Mouse (Mus musculus) thymus, postnatal 25 days (tissue): ENCODE measurements around the gene Gm11555.
"Not testable (repeated sequence)": the region's sequence is repeated elsewhere in the genome, so short reads cannot be mapped to it uniquely, and the experiment has no call there.

ENCODE experiments used
- DNase-seq: peaks from one replicate; pipeline ENCODE4 v3.0.0; 2022

The Gm11555 gene

DNA sequence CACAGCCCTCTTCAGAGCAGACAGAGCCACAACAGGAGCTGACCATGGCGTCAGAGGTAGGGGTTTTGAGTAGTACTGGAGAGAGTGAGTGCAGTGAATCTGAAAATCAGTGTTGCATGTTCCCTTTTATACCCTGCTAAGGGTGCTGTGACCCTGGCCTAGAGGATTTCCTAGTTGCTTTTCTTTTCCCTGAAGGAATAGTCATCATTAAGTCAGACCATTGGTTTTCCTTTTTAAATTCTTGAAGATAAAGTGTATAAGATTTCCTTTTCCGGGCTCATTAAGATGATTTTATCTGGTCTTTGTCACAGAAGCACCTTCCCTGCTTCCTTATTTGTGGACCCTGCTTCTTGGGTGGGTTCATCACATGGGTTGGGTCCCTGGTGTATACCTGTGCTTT, at the start of gene Gm11555:
TSS of gene Gm11555 (minus strand) at position 101 of the 400 bp plus-strand sequence.
- no peak for DNase-seq

DNA sequence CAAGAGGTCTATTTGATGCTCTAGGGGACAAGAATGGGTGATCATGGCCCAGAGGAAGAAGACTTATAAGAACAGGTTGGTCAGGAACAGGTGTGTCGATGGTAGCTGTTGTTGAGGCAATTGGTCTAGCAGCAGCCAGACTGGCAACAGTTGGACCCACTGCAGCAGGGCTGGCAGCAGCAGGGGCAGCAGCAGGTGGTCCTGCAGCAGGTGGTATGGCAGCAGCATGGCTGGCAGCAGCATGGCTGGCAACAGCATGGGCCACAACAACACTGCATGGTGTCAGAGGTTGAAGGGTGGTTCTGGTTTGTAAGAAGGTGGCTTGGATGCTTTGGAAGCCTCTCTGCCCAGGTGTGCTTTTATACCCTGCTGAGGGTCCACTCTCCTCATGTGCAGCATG, 40.4 kb upstream of the Gm11555 start, which contains the start of gene Gm14190:
TSS of gene Gm14190 (minus strand) at position 278 of the 400 bp plus-strand sequence.
- DNase-seq: no peak

DNA sequence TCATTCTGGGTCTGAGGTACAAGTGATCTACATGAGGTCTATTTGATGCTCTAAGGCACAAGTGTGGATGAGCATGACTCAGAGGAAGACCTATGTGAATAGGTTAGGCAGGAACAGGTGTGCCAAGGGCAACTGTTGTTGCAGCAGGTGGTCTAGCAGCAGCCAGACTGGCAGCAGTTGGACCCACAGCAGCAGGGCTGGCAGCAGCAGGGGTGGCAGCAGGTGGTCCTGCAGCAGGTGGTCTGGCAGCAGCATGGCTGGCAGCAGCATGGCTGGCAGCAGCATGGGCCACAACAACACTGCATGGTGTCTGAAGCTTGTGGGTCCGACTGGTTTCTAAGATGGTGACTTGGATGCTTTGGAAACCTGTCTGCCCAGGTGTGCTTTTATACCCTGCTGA, 35.2 kb upstream of the Gm11555 start:
- DNase-seq: not testable (repeated sequence)

DNA sequence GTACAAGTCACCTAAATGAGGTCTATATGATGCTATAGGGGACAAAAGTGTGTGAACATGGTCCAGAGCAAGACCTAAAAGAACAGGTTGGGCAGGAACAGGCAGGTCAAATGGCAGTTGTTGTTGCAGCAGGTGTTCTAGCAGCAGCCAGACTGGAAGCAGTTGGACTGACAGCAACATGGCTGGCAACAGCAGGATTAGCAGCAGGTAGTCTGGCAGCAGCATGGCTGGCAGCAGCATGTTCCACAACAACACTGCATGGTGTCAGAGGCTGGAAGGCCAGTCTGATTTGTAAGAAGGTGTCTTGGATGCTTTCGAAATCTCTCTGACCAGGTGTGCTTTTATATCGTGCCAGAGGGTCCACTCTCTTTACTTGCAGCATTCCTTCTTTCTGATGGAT, 33.4 kb upstream of the Gm11555 start:
- DNase-seq: no peak

DNA sequence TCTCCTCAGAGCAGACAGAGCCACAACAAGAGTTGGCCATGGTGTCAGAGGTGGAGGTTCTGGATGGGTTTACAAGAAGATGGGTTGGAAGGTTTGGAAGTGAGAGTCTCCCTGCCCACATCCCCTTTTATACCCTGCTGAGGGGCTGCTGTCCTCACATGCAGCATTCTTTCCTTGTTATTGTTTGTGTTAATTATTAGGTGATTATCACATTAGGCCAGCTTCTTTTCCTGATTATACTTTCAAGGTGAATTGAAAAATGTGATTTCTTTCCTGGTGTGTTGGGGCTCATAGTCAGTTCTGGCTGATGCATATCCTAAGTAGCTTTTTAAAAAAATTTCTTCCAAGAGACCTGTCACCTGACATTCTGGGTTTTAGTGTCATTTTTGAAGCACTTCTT, 15.8 kb upstream of the Gm11555 start, which contains the start of gene Krtap4-6:
TSS of gene Krtap4-6 (minus strand) at position 101 of the 400 bp plus-strand sequence.
- no peak for DNase-seq

DNA sequence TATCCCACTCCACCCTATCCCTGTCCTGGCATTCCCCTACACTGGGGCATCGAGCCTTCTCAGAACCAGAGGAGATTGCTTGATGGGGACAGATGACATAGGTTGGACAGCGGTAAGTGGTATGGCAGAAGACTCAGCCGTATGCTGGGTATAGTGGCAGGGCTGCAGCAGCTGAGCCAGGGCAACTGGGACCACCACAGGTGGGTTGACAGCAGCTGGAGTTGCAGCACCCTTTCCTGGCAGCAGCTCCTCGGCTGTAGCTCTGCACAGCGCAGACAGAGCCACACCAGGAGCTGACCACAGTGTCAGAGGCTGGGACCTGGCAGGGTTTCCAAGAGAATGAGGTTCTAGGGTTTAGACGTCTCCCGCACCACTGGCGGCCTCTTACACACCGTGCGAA, 12.8 kb upstream of the Gm11555 start:
- DNase-seq: no peak

DNA sequence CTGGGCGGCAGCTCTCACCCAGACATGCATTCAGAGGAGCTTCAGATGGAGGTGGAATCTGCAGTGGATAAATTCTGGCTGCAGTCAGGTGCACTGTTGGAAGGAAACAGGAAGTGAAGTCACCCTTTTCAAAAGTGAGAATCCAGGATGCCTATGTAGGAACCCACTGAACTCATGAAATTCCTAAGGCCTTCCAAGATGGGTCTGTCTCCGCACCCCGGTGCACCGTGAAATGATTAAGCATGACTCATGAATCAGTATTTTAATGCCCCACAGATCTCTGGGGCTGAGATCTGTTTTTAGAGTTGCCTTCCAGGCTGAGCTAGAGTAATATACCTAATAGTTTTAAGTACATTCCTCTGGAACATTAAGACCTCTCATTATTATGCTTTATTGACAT, 9.2 kb upstream of the Gm11555 start:
- no peak for DNase-seq

DNA sequence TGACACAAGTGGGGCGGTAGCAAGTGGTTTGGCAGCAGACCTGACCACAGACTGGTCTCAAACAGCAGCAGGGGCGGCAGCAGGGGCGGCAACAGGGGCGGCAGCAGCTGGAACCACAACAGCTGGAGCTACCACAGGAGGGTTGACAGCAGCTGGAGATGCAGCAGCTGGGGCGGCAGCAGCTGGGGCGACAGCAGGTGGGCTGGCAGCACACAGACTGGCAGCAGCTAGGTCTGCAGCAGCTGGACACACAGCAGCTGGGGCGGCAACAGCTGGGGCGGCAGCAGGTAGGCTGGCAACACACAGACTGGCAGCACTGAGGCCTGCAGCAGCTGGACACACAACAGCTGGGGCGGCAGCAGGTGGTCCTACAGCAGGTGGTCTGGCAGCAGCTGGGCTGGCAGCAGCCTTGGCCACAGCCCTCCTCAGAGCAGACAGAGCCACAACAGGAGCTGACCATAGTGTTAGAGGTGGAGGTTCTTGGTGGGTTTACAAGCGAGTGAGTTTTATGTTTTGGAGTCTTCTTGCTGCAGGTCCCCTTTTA, 8.5 kb upstream of the Gm11555 start, which contains the start of gene Gm11563:
TSS of gene Gm11563 (minus strand) at position 494 of the 544 bp plus-strand sequence.
- not testable (repeated sequence) for DNase-seq

DNA sequence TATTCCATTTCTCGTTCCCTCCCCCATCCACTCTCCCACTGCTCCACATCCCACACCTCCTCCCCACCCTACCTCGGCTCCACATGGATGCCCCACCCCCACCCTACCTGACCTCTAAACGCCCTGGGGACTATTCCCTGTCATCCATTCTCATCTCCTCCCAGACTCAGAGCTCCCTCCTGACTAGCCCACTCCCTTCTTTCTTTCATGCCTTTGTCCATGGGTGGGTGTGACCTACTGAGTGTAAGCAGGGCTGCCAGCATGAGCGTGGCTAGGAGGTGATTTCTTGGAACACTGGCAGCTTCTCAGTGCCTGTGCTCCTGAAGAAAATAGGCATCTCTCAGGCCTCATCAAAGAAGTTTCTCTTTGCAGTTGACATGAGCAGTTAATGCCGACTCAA, 7.0 kb upstream of the Gm11555 start:
- DNase-seq: no peak

DNA sequence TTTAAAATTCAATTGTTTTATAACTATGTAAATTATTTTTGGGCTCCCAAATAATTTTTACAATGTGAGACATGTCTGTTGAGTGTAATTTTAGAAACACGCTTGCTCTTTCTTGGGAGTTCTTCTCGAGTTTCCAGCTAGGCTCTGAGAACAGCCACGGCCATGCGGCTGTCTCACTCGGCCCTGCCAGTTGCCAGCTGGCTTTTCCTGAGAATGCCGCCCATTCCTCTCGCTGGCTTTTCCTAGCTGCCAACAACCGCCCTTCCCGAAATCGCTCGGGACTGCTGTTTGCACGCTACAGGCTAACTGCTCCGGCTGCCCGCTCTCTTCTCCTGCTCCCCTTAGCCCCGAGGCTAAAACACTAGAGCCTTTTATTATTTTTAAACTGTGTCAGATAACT, 3.6 kb downstream of the Gm11555 start:
- DNase-seq: no peak

DNA sequence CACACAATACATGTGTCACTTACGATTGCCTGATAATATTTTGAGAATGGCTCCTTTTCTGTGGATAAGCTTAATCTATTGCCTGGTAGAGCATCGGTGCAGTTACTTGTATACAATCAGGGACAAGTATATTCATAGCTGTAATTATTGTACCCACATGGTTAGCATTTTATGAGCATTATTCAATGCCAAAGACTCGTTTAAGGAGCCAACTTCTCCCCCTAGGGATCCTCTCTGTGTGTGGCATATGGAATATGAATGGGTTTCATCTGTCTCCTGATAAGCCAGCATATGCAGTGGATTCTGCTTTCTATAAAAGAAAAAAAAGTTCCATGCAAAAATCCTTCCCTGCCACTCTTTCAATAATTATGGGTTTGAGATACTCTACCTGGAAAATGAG, 5.7 kb downstream of the Gm11555 start:
- no peak for DNase-seq

DNA sequence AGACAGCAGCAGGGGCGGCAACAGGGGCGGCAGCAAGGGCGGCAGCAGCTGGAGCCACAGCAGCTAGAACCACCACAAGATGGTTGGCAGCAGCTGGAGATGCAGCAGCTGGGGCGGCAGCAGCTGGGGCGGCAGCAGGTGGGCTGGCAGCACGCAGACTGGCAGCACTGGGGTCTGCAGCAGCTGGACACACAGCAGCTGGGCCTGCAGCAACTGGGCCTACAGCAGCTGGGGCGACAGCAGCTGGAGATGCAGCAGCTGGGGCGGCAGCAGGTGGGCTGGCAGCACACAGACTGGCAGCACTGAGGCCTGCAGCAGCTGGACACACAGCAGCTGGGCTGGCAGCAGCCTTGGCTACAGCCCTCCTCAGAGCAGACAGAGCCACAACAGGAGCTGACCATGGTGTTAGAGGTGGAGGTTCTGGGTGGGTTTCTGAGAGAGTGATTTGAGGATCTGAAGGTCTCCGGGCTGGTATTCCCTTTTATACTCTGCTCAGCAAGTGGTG, 6.3 kb downstream of the Gm11555 start, which contains the start of gene Krtap4-7:
TSS of gene Krtap4-7 (minus strand) at position 455 of the 505 bp plus-strand sequence.
- not testable (repeated sequence) for DNase-seq

DNA sequence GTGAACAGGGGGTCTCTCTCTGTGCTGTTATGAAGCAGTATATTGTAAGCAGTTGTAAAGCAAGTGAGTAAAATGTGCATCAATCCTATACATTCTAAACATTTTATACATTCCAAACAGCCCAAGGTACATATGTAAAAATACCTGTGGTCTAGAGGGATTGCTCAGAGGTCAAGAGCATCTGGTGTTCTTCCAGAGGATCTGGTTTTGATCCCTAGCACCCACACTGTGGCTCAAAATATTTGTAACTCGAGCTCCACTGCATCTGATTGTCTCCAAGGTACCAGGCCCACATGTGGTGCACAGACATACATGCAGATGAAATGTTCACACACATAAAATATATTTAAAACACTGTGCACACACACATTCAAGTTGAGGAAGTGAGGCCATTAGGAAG, 9.1 kb downstream of the Gm11555 start:
- no peak for DNase-seq

DNA sequence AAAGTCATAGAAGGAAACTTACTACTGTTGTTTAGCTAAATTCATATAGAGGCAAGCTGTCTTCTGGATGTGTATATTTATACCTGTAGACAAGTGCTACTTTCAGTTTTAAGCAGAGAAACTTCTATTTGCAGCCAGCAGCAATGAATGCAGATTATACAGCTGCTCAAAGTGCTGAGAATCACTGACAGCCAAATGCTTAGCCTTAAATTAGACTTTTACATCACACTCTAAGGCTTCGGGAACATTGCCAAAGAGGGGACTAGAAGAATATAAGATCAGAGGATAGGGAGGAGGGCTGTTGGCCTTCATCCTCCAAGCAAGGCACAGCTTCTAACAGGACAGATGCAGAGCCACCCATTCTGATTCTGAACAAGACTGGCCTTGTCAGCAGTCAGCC, 12.9 kb downstream of the Gm11555 start:
- no peak for DNase-seq

DNA sequence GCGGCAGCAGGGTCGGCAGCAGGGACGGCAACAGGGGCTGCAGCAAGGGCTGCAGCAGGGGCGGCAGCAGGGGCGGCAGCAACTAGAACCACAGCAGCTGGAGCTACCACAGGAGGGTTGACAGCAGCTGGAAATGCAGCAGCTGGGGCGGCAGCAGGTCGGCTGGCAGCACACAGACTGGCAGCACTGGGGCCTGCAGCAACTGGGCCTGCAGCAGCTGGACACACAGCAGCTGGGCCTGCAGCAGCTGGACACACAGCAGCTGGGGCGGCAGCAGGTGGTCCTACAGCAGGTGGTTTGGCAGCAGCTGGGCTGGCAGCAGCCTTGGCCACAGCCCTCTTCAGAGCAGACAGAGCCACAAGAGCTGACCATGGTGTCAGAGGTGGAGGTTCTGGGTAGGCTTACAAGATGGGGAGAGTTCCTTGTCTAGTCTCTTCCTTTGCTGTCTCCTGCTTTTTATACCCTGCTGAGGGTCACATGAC, 15.3 kb downstream of the Gm11555 start, which contains the start of gene Krtap4-2:
TSS of gene Krtap4-2 (minus strand) at position 432 of the 482 bp plus-strand sequence.
- DNase-seq: no peak

DNA sequence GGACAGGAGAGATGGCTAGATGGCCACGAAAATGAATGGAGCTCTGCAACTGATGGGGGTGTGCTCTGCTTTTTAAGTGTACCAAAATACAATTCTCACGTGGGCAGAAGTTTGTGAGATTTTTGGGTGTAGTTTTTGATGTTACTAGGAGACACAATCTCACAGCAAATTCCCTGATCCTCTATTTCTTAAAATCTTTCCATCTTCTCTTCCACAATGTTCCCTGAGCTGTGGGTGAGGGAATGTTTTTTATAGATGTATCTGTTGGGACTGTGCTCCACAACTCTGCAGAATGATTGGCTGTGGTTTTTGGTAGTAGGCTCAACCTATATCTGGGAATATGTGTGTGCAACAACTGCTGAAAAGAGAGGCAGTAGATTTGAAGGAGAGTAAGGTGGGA, 16.7 kb downstream of the Gm11555 start:
- DNase-seq: no peak

DNA sequence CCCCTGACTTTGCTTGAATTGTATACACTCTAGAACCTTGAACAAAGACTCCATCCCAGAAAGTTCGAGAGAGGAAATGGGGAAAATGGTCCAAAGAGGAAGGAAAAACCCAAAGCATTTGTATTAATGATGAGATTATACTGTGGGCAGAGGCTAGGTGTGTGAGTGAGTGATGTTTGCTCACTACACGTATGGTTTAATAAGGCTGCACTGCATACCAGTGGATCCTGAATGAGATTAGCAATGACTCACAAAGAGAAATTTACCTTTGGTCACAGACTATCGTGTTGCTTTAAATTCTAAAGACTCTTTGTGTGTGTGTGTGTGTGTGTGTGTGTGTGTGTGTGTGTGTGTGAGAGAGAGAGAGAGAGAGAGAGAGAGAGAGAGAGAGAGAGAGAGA, 19.1 kb downstream of the Gm11555 start:
- DNase-seq: no peak

DNA sequence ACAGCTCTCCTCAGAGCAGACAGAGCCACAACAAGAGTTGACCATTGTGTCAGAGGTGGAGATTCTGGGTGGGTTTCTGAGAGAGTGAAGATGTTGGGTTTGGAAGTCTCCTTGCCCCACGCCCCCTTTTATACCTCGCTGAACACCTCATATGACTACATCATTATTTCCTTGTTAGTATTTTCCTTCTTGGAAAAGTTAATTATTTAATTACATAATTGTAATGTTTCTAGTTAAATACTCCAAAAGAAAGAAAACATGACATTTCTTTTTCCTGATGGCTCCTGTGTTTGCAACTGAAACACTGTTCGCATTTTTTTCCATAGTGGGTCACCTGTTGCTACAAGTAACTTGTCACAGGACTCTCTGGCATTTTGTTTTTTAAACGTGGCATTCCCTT, 21.9 kb downstream of the Gm11555 start, which contains the start of gene Krtap4-1:
TSS of gene Krtap4-1 (minus strand) at position 101 of the 400 bp plus-strand sequence.
- DNase-seq: no peak

DNA sequence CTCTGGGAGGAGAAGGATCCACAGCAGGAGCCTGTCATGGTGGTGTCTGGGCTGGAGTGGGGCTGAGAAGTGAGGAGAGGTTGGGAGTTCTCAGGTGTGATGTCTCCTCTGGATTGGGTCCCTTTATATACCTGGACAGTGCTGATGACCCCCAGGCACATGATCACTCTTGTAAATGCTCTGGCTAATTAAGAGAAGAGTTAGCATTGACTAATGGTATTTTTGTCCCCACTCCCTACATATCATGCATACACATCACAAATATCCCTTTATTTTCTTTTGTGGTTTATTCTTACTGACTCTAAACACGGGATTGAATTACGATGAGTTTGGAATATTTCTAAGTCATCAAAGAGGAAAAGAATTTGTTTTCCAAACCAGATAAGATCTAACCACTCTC, 29.7 kb downstream of the Gm11555 start, which contains the start of gene Gm11562:
TSS of gene Gm11562 (minus strand) at position 101 of the 400 bp plus-strand sequence.
- no peak for DNase-seq

DNA sequence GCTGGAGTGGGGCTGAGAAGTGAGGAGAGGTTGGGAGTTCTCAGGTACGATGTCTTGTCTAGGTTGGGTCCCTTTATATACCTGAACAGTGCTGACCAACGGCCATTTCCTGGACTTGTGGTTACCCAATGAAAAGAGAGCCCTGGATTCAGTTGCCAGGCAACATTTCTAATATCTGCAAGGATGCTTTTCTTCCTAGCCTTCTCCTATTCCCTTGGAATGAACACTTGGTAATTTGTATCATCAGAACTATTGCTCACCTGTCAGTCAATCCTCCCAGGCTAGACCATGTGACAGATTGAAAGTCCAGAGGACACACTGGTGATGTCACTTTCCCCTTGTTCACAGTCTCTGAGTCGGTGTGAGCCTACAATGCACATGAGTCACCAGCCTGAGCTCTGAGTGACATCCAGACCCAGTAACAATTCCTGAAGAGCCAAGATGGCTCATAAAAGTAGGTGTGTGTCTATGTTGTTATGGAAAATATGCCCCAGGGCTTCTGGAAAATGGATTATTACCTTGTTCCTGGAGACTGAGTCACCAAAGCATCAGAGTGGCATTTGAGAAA, 35.2 kb downstream of the Gm11555 start, which contains the start of gene Krtap2-4:
TSS of gene Krtap2-4 (minus strand) at position 51 of the 568 bp plus-strand sequence.
- no peak for DNase-seq

DNA sequence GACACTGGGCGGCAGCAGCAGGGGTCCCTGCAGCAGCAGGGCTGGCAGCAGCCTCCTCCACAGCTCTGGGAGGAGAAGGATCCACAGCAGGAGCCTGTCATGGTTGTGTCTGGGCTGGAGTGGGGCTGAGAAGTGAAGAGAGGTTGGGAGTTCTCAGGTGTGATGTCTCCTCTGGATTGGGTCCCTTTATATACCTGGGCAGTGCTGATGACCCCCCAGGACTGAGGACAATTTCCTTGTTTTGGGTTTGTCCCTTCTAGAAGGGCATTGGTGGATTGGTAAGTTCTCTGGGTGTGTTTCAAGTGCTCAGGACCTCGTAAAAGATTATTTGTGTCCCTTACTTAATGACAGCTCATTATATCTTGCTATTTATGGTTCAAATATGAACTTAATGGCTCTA, 39.9 kb downstream of the Gm11555 start, which contains the start of gene Gm11937:
TSS of gene Gm11937 (minus strand) at position 101 of the 400 bp plus-strand sequence.
- not testable (repeated sequence) for DNase-seq

DNA sequence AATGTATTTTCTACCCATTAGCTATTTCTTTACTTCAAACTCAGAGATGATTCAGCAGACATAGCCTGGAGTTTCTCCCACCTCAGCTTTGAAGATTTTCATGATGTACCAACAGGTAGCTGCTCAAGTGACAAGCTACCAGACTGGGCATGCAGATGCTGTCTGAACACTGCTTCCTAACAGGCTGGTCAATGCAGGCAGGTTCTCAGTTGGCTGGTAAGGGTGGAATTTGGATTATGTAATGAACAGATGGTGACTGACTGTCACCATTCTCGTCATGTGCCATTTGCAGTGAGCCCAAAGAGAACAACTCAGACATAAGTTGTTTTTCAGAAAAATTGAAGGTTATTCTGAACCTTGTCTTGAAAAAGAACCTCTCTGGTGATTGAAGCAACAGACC, 40.9 kb downstream of the Gm11555 start:
- no peak for DNase-seq

DNA sequence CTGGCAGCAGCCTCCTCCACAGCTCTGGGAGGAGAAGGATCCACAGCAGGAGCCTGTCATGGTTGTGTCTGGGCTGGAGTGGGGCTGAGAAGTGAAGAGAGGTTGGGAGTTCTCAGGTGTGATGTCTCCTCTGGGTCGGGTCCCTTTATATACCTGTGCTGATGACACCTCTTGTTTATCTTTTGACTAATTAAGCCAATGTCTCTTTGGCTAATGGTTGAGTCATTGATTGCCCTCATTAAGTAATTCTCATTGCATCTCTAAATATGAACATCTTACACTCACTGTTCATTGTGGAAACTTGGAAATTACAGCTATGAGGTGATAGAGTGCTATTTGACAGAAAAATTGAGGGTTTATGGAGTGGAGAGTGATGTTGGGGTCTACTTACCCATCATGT, 46.8 kb downstream of the Gm11555 start, which contains the start of gene Gm11938:
TSS of gene Gm11938 (minus strand) at position 101 of the 400 bp plus-strand sequence.
- DNase-seq: not testable (repeated sequence)
